Comparison of ENCODE assay signal across 28 mouse cellular contexts in genomic region chr2:172770061-172770460, GRCm38 (mm10).
"Had no signal": no experiment of that assay in that cellular context is flagged by ENCODE, and none has a peak within 500 bp of the region (broad histone marks: within the 10 kb centered on the region; RNA-seq: fewer than 3 reads in every experiment).

No protein-coding gene starts in this region.

- H3K36me3 ChIP-seq: limb, embryonic 10.5 days; limb, embryonic 12.5 days; limb, embryonic 13.5 days; limb, embryonic 15.5 days; liver, embryonic 12.5 days; liver, embryonic 13.5 days; liver, embryonic 15.5 days; lung, embryonic 15.5 days; midbrain, embryonic 10.5 days; midbrain, embryonic 12.5 days; midbrain, embryonic 13.5 days; midbrain, embryonic 15.5 days had no signal

- H3K27ac ChIP-seq: left cerebral cortex, adult 2 months; limb, embryonic 10.5 days; limb, embryonic 12.5 days; limb, embryonic 13.5 days; limb, embryonic 15.5 days; liver, embryonic 12.5 days; liver, embryonic 13.5 days; liver, embryonic 14.5 days; liver, embryonic 15.5 days; lung, embryonic 15.5 days; macrophage; midbrain, embryonic 10.5 days; midbrain, embryonic 12.5 days; midbrain, embryonic 13.5 days; midbrain, embryonic 15.5 days had no signal

- H3K4me3 ChIP-seq: left cerebral cortex, adult 2 months; limb, embryonic 10.5 days; limb, embryonic 12.5 days; limb, embryonic 13.5 days; limb, embryonic 15.5 days; liver, embryonic 12.5 days; liver, embryonic 13.5 days; liver, embryonic 15.5 days; lung, embryonic 15.5 days; megakaryocyte, embryonic 14.5 days; midbrain, embryonic 10.5 days; midbrain, embryonic 12.5 days; midbrain, embryonic 13.5 days; midbrain, embryonic 15.5 days; myocyte had no signal

- H3K27me3 ChIP-seq: limb, embryonic 15.5 days; liver, embryonic 13.5 days; liver, embryonic 15.5 days; lung, embryonic 15.5 days had no signal

- DNase-seq: left cerebral cortex, postnatal 4 days; liver; liver, embryonic 13.5 days; liver, postnatal 0 days; lung, adult 18-20 months; lung, adult 2 months; lung, embryonic 14.5 days; lung, postnatal 10 days; lung, postnatal 14 days; lung, postnatal 36 days; lung, postnatal 4 days; midbrain, embryonic 14.5 days had no signal

- H3K4me1 ChIP-seq: limb, embryonic 13.5 days; limb, embryonic 15.5 days; liver, embryonic 12.5 days; liver, embryonic 13.5 days; liver, embryonic 15.5 days; lung, embryonic 15.5 days; megakaryocyte, embryonic 14.5 days had no signal
